Mouse (Mus musculus): ENCODE data around the gene Chn2. TPM values are rescaled to one million over a fixed set of nuclear protein-coding genes. Genes with fewer than 3 reads are reported as not detected.

Gene Chn2
- polyA plus RNA-seq, 1 experiment from 2014 or later = 31.9 TPM

- 73% methylated on average over 8 of the region's 8 CpGs for WGBS
- no peak overlapping the region for H3K9ac ChIP-seq
- H3K36me3 ChIP-seq (ENCODE audit: poor library complexity, severe bottlenecking) = no peaks in the 10 kb centered on the region
- no peak overlapping the region for H3K4me3 ChIP-seq
- H3K27me3 ChIP-seq = no peaks in the 10 kb centered on the region
- no peak for ATAC-seq
- no peak overlapping the region for H3K27ac ChIP-seq
- H3K9me3 ChIP-seq (replicated peaks) = no peaks in the 10 kb centered on the region
- no peak overlapping the region for H3K4me2 ChIP-seq
- peaks cover 27% of the 10 kb centered on the region for H3K4me1 ChIP-seq
These were observed 6.7 kb downstream of the Chn2 start for GRCm38 (mm10) chr6:54045748-54046721.

- H3K9ac ChIP-seq = no peak overlapping the region
- H3K27me3 ChIP-seq = no peaks in the 10 kb centered on the region
- no peak for ATAC-seq
- H3K27ac ChIP-seq = no peak overlapping the region
- 83% methylated on average over 11 of the region's 11 CpGs for WGBS
- H3K9me3 ChIP-seq (replicated peaks) = no peaks in the 10 kb centered on the region
- H3K4me2 ChIP-seq = no peak overlapping the region
- H3K4me1 ChIP-seq = peaks cover 28% of the 10 kb centered on the region
- no peak overlapping the region for H3K4me3 ChIP-seq
- no peaks in the 10 kb centered on the region for H3K36me3 ChIP-seq (ENCODE audit: poor library complexity, severe bottlenecking)
These were observed 7.8 kb downstream of the Chn2 start for GRCm38 (mm10) chr6:54046884-54047747.

DNA sequence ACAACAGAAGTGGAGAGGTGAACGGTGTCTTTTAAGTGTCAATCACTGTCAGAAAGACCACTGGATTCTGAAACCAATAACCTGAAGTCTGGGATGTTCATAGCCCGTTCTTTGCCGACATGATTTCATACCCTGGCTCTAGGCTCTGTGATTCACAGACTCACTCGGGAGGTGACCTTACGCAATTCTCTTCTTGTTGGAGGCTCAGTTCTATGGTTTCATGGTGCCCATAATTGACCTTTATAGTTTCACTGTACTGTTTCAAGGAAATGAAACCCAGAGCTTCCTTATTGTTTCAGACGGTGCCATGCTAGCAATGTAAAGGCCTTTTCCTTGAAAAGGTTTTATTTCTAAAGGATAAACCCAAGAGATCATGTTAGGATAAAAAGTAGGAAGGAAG, 9.4 kb downstream of the Chn2 start:
- Histone ChIP-seq H3K36me3 (ENCODE audit: poor library complexity, severe bottlenecking) (no peaks in the 10 kb centered on the region), H3K4me1 (peaks cover 29% of the 10 kb centered on the region), H3K27ac (no peak overlapping the region), H3K27me3 (no peaks in the 10 kb centered on the region), H3K9me3 (replicated peaks) (no peaks in the 10 kb centered on the region), H3K9ac (no peak overlapping the region), H3K4me2 (no peak overlapping the region), H3K4me3 (no peak overlapping the region)
- WGBS = 94% methylated on average over 6 of the region's 6 CpGs
- ATAC-seq = no peak

- H3K4me1 ChIP-seq = peaks cover 46% of the 10 kb centered on the region
- H3K9ac ChIP-seq = no peak overlapping the region
- no peak overlapping the region for H3K4me2 ChIP-seq
- H3K27me3 ChIP-seq = no peaks in the 10 kb centered on the region
- H3K4me3 ChIP-seq = no peak overlapping the region
- H3K9me3 ChIP-seq (replicated peaks) = no peaks in the 10 kb centered on the region
- no peak for ATAC-seq
- no peak overlapping the region for H3K27ac ChIP-seq
- WGBS = 68% methylated on average over 7 of the region's 7 CpGs
- H3K36me3 ChIP-seq (ENCODE audit: poor library complexity, severe bottlenecking) = no peaks in the 10 kb centered on the region
These were observed 11.8 kb downstream of the Chn2 start for GRCm38 (mm10) chr6:54051173-54051572.

- no peak overlapping the region for H3K9ac ChIP-seq
- H3K4me2 ChIP-seq = no peak overlapping the region
- no peaks in the 10 kb centered on the region for H3K36me3 ChIP-seq (ENCODE audit: poor library complexity, severe bottlenecking)
- H3K27ac ChIP-seq = no peak overlapping the region
- no peak for ATAC-seq
- peaks cover 51% of the 10 kb centered on the region for H3K4me1 ChIP-seq
- WGBS = 92% methylated on average over 7 of the region's 7 CpGs
- no peaks in the 10 kb centered on the region for H3K27me3 ChIP-seq
- H3K9me3 ChIP-seq (replicated peaks) = no peaks in the 10 kb centered on the region
- no peak overlapping the region for H3K4me3 ChIP-seq
These were observed 12.8 kb downstream of the Chn2 start for GRCm38 (mm10) chr6:54052124-54052523.

- H3K4me3 ChIP-seq = no peak overlapping the region
- H3K9me3 ChIP-seq (replicated peaks) = no peaks in the 10 kb centered on the region
- no peaks in the 10 kb centered on the region for H3K27me3 ChIP-seq
- 90% methylated on average over 1 of the region's 1 CpGs for WGBS
- H3K27ac ChIP-seq = no peak overlapping the region
- peaks cover 51% of the 10 kb centered on the region for H3K4me1 ChIP-seq
- no peak for ATAC-seq
- no peak overlapping the region for H3K9ac ChIP-seq
- H3K36me3 ChIP-seq (ENCODE audit: poor library complexity, severe bottlenecking) = no peaks in the 10 kb centered on the region
- H3K4me2 ChIP-seq = no peak overlapping the region
These were observed 13.3 kb downstream of the Chn2 start for GRCm38 (mm10) chr6:54052666-54053065.

GRCm38 (mm10) chr6:54053316-54053715, 14.0 kb downstream of the Chn2 start:
- Histone ChIP-seq H3K9me3 (replicated peaks) (no peaks in the 10 kb centered on the region), H3K27me3 (no peaks in the 10 kb centered on the region), H3K36me3 (ENCODE audit: poor library complexity, severe bottlenecking) (no peaks in the 10 kb centered on the region), H3K9ac (no peak overlapping the region), H3K4me1 (peaks cover 51% of the 10 kb centered on the region), H3K4me2 (no peak overlapping the region), H3K4me3 (no peak overlapping the region), H3K27ac (no peak overlapping the region)
- WGBS = 71% methylated on average over 3 of the region's 3 CpGs
- peak; percentile 45; the same call in 1 of the 2 replicates for ATAC-seq

DNA sequence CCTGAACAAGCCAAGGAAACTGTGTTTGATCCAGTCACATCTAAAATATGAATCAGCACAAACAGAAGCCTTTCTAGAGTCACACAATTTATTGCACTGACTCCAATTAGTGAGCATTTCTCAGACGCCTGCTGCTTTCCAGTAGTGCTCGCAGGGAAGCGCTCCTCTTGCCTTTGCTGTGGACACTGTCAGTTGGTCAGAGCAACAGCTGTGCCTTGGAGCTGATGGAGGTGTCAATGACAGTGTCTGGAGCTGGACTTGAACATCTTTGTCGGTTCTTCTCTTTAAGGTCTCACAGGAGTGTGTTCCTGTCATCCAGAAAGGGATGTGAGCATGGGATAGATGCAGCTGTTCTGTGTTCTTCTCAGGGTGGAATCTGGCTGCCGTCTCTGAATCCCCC, 16.0 kb downstream of the Chn2 start:
- H3K36me3 ChIP-seq (ENCODE audit: poor library complexity, severe bottlenecking) = no peaks in the 10 kb centered on the region
- WGBS = 72% methylated on average over 5 of the region's 5 CpGs
- ATAC-seq = no peak; the same call in 1 of the 2 replicates
- H3K4me1 ChIP-seq = peaks cover 51% of the 10 kb centered on the region
- H3K9me3 ChIP-seq (replicated peaks) = no peaks in the 10 kb centered on the region
- H3K27ac ChIP-seq = no peak overlapping the region; the same call in 1 of the 2 replicates
- no peaks in the 10 kb centered on the region for H3K27me3 ChIP-seq
- H3K9ac ChIP-seq = no peak overlapping the region
- H3K4me3 ChIP-seq = no peak overlapping the region
- no peak overlapping the region for H3K4me2 ChIP-seq

DNA sequence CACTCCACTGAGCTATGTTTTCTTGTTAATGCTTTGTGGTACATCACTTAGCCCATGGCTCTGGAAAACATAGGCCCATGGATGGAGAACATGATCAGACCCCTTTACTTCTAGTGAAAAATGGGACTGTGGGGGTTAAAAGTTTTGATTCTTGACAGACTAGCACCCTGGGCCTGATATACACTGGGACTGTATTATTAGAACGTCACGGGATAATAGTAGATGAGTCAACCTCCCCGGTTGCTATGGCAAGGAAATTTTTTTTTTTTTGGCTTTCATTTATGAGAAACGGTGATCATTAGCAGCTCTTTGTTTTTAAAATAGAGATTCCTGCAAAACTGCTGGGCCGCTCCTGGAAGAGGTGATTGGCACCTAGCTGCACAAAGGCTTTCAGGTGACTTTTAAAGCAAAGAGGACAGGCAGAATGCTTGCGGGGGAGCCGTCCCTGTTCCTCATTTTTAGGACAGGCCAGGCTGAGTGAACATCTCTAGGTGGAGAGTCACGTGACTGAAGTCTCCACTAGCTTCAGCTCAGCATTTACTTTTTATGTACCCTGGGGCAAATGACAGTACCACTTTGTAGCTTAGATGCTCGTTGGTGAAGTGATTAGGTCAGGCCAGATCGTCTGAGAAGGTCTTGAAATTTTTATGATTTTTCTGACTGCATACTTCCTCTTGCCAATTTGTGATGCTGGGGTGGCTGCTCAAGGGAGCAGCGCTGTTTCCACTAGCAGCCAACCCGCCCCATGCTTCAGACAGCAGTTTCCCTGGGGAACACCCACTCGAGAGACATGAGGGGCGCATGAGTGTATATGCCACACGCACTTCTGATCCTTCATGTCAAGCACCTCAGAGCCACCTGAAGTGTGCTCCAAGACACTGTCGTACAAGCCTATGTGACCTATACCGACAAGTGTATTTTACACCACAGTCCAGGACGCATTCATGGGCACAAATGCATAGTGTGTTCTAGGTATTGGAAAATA, 17.5 kb downstream of the Chn2 start:
- H3K27me3 ChIP-seq = no peaks in the 10 kb centered on the region
- peaks cover 51% of the 10 kb centered on the region for H3K4me1 ChIP-seq
- no peak for ATAC-seq
- H3K4me3 ChIP-seq = no peak overlapping the region
- H3K4me2 ChIP-seq = no peak overlapping the region
- no peaks in the 10 kb centered on the region for H3K9me3 ChIP-seq (replicated peaks)
- no peak overlapping the region for H3K9ac ChIP-seq
- WGBS = 65% methylated on average over 18 of the region's 18 CpGs
- H3K36me3 ChIP-seq (ENCODE audit: poor library complexity, severe bottlenecking) = no peaks in the 10 kb centered on the region
- H3K27ac ChIP-seq = peak overlapping the region; percentile 55

DNA sequence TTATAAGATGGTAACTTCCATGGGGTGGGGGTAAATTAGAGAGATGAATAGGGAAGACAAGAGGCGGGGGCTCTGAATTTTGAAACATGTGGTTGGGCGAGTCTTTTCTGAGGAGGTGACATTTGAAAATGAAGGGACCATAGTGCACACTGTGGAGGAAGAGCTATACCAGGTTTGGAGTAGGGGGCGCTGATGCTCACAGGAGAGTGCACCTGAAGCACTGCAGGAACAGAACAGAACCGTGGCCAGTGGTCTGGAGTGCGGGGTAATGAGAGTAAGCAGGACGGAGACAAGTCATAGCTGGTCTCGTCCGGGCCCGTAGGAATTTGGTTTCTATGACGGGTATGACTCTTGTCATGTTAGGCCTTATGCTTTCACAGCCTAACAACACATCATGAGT, 18.3 kb downstream of the Chn2 start:
- no peak overlapping the region for H3K27ac ChIP-seq
- H3K4me2 ChIP-seq = no peak overlapping the region
- H3K9me3 ChIP-seq (replicated peaks) = no peaks in the 10 kb centered on the region
- no peak overlapping the region for H3K9ac ChIP-seq
- no peaks in the 10 kb centered on the region for H3K27me3 ChIP-seq
- 80% methylated on average over 10 of the region's 10 CpGs for WGBS
- H3K36me3 ChIP-seq (ENCODE audit: poor library complexity, severe bottlenecking) = no peaks in the 10 kb centered on the region
- peaks cover 52% of the 10 kb centered on the region for H3K4me1 ChIP-seq
- ATAC-seq = no peak
- H3K4me3 ChIP-seq = no peak overlapping the region

DNA sequence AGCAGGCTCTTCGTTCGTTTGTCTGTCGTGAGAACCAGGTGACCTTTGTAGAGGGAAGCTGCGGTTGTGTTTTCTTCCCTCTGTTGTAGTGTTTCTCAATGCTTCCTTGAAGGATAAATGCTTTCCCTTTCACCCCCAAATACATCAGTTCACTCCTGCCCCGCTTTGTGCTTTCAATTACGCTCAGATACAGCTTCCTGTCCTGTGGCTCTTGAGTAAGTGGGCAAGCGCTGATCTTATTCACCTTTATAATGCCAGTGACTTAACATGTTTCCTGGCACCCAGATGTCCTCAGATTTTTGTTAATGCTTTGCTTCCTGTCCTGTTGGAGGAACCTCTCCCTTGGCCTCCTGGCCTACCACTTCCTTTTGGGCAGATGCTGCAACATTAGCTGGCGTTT, 19.5 kb downstream of the Chn2 start:
- Histone ChIP-seq H3K36me3 (ENCODE audit: poor library complexity, severe bottlenecking) (no peaks in the 10 kb centered on the region), H3K4me1 (peaks cover 48% of the 10 kb centered on the region), H3K27me3 (no peaks in the 10 kb centered on the region), H3K4me3 (no peak overlapping the region), H3K27ac (no peak overlapping the region), H3K9ac (no peak overlapping the region), H3K9me3 (replicated peaks) (no peaks in the 10 kb centered on the region), H3K4me2 (no peak overlapping the region)
- ATAC-seq = no peak
- 71% methylated on average over 8 of the region's 8 CpGs for WGBS

Data from forebrain, embryonic 13.5 days (tissue).